Mouse (Mus musculus): ENCODE measurements around the gene Pinlyp. TPM values are rescaled to one million over a fixed set of nuclear protein-coding genes. Genes with fewer than 3 reads are reported as not detected.
A peak's percentile ranks its signal among the peaks of the same experiment; 100 is the strongest.

Pinlyp gene
- polyA plus RNA-seq, 2 experiments, result 0.35 to 1.7 TPM

GRCm38 (mm10) chr7:24506838-24507725 is 38.8 kb downstream of the Pinlyp start, which contains the start of gene Zfp428:
TSS of gene Zfp428 (plus strand) at chr7:24507006.
- Histone ChIP-seq H3K9ac (ENCODE audit: low read depth, low read length, severe bottlenecking) (peak within 1 kb of the TSS; percentile 96), H3K4me3 (replicated peaks; ENCODE audit: low read length) (peak within 1 kb of the TSS; percentile 83), H3K4me2 (replicated peaks; ENCODE audit: low read depth, low read length, severe bottlenecking) (peak within 1 kb of the TSS; percentile 76), H3K27ac (replicated peaks; ENCODE audit: low read depth, low read length) (peak within 1 kb of the TSS; percentile 99), H3K27me3 (ENCODE audit: control insufficient read depth, insufficient read depth, low read length) (no peaks in the 10 kb centered on the region), H3K9me3 (ENCODE audit: control insufficient read depth, low read length) (no peaks in the 10 kb centered on the region), H3K36me3 (ENCODE audit: control insufficient read depth, insufficient read depth, low read length) (no peaks in the 10 kb centered on the region), H3K4me1 (ENCODE audit: control insufficient read depth, insufficient read depth, low read length) (peaks cover 15% of the 10 kb centered on the region)
- DNase-seq (ENCODE audit: low spot score) (peak; percentile 89), ATAC-seq (ENCODE audit: low FRiP score, low read depth) (peak; percentile 83)
- WGBS, result under 1% methylated on average over 75 of the region's 84 CpGs
- peak; percentile 89; the same call in 1 of the 2 replicates for TF ChIP-seq POLR2A (IDR thresholded peaks at IDR 0.05; ENCODE audit: borderline replicate concordance, extremely low read depth, insufficient read depth, insufficient read length)

- DNase-seq (ENCODE audit: low spot score), result peak; percentile 60
Measured at GRCm38 (mm10) chr7:24506476-24506837, 39.5 kb downstream of the Pinlyp start.

DNA sequence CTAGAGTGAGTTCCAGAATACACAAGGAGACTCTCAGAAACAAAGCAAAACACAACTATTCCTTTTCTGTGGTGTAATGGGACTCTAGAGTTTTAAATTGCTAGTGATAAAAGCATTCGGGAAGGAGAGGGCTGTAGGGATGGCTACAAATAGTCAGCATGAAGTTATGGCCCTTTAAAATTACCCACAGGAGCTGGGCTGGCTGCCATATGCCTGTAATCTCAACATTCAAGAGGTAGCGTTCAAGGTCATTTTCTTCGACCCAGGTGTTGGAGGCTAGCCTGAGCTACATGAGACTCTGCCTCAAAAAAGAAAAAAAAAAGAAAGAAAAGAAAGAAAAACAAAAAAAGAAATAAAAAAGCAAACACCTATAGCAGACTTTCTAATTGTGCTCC is 39.9 kb downstream of the Pinlyp start:
- WGBS, result 3% methylated on average over 3 of the region's 3 CpGs
- TF ChIP-seq POLR2A (IDR thresholded peaks at IDR 0.05; ENCODE audit: borderline replicate concordance, extremely low read depth, insufficient read depth, insufficient read length), result no peak
- DNase-seq (ENCODE audit: low spot score) (peak; percentile 45), ATAC-seq (ENCODE audit: low FRiP score, low read depth) (no peak)
- H3K4me2 ChIP-seq (replicated peaks; ENCODE audit: low read depth, low read length, severe bottlenecking), result peak overlapping the region; percentile 76
- H3K27ac ChIP-seq (replicated peaks; ENCODE audit: low read depth, low read length), result peak overlapping the region; percentile 99
- peaks cover 15% of the 10 kb centered on the region for H3K4me1 ChIP-seq (ENCODE audit: control insufficient read depth, insufficient read depth, low read length)
- peaks cover 2% of the 10 kb centered on the region; the same call in 1 of the 2 replicates for H3K9me3 ChIP-seq (ENCODE audit: control insufficient read depth, low read length)
- no peaks in the 10 kb centered on the region for H3K36me3 ChIP-seq (ENCODE audit: control insufficient read depth, insufficient read depth, low read length)
- peak overlapping the region; percentile 83 for H3K4me3 ChIP-seq (replicated peaks; ENCODE audit: low read length)
- H3K9ac ChIP-seq (ENCODE audit: low read depth, low read length, severe bottlenecking), result peak overlapping the region; percentile 96; the same call in 1 of the 2 replicates
- no peaks in the 10 kb centered on the region for H3K27me3 ChIP-seq (ENCODE audit: control insufficient read depth, insufficient read depth, low read length)

More at GRCm38 (mm10) chr7:24506476-24506837, 39.5 kb downstream of the Pinlyp start:
- peak overlapping the region; percentile 83 for H3K4me3 ChIP-seq (replicated peaks; ENCODE audit: low read length)
- H3K4me1 ChIP-seq (ENCODE audit: control insufficient read depth, insufficient read depth, low read length), result peaks cover 15% of the 10 kb centered on the region
- H3K4me2 ChIP-seq (replicated peaks; ENCODE audit: low read depth, low read length, severe bottlenecking), result peak overlapping the region; percentile 76
- no peaks in the 10 kb centered on the region for H3K9me3 ChIP-seq (ENCODE audit: control insufficient read depth, low read length)
- ATAC-seq (ENCODE audit: low FRiP score, low read depth), result 0 out of 2 replicates have a peak, but pooled peaks have one; percentile 10
- H3K27ac ChIP-seq (replicated peaks; ENCODE audit: low read depth, low read length), result peak overlapping the region; percentile 99
- peak overlapping the region; percentile 96 for H3K9ac ChIP-seq (ENCODE audit: low read depth, low read length, severe bottlenecking)
- no peak for TF ChIP-seq POLR2A (IDR thresholded peaks at IDR 0.05; ENCODE audit: borderline replicate concordance, extremely low read depth, insufficient read depth, insufficient read length)
- H3K27me3 ChIP-seq (ENCODE audit: control insufficient read depth, insufficient read depth, low read length), result no peaks in the 10 kb centered on the region
- WGBS, result under 1% methylated on average over 12 of the region's 12 CpGs
- no peaks in the 10 kb centered on the region for H3K36me3 ChIP-seq (ENCODE audit: control insufficient read depth, insufficient read depth, low read length)

- 19% methylated on average over 15 of the region's 15 CpGs for WGBS
- DNase-seq (ENCODE audit: low spot score), result no peak
- Histone ChIP-seq H3K9me3 (ENCODE audit: control insufficient read depth, low read length) (peaks cover 4% of the 10 kb centered on the region; the same call in 1 of the 2 replicates), H3K9ac (ENCODE audit: low read depth, low read length, severe bottlenecking) (no peak overlapping the region), H3K36me3 (ENCODE audit: control insufficient read depth, insufficient read depth, low read length) (no peaks in the 10 kb centered on the region), H3K27me3 (ENCODE audit: control insufficient read depth, insufficient read depth, low read length) (peaks cover under 1% of the 10 kb centered on the region; the same call in 1 of the 2 replicates), H3K4me2 (replicated peaks; ENCODE audit: low read depth, low read length, severe bottlenecking) (peak overlapping the region; percentile 76), H3K27ac (replicated peaks; ENCODE audit: low read depth, low read length) (peak overlapping the region; percentile 99), H3K4me1 (ENCODE audit: control insufficient read depth, insufficient read depth, low read length) (peaks cover 15% of the 10 kb centered on the region), H3K4me3 (replicated peaks; ENCODE audit: low read length) (peak overlapping the region; percentile 83)
- TF ChIP-seq POLR2A (IDR thresholded peaks at IDR 0.05; ENCODE audit: borderline replicate concordance, extremely low read depth, insufficient read depth, insufficient read length), result no peak
- no peak for ATAC-seq (ENCODE audit: low FRiP score, low read depth)
Measured at GRCm38 (mm10) chr7:24505447-24506064, 40.4 kb downstream of the Pinlyp start.

GRCm38 (mm10) chr7:24504868-24505267 is 41.0 kb downstream of the Pinlyp start:
- Histone ChIP-seq H3K4me3 (replicated peaks; ENCODE audit: low read length) (no peak overlapping the region), H3K9me3 (ENCODE audit: control insufficient read depth, low read length) (peaks cover 4% of the 10 kb centered on the region; the same call in 1 of the 2 replicates), H3K4me1 (ENCODE audit: control insufficient read depth, insufficient read depth, low read length) (peaks cover 15% of the 10 kb centered on the region), H3K27ac (replicated peaks; ENCODE audit: low read depth, low read length) (no peak overlapping the region), H3K27me3 (ENCODE audit: control insufficient read depth, insufficient read depth, low read length) (peaks cover 7% of the 10 kb centered on the region), H3K36me3 (ENCODE audit: control insufficient read depth, insufficient read depth, low read length) (no peaks in the 10 kb centered on the region), H3K9ac (ENCODE audit: low read depth, low read length, severe bottlenecking) (no peak overlapping the region), H3K4me2 (replicated peaks; ENCODE audit: low read depth, low read length, severe bottlenecking) (no peak overlapping the region)
- no peak for TF ChIP-seq POLR2A (IDR thresholded peaks at IDR 0.05; ENCODE audit: borderline replicate concordance, extremely low read depth, insufficient read depth, insufficient read length)
- no peak for DNase-seq (ENCODE audit: low spot score)
- 12% methylated on average over 4 of the region's 4 CpGs for WGBS
- ATAC-seq (ENCODE audit: low FRiP score, low read depth), result no peak

Measured in limb, embryonic 14.5 days (tissue).